Mouse (Mus musculus) kidney, adult 18-20 months (tissue): Measurements from ENCODE around the gene Dmac2.
A peak's percentile ranks its signal among the peaks of the same experiment; 100 is the strongest.

Experiments used
- DNase-seq: peaks from one replicate; pipeline ENCODE4 v3.0.0; 2021

Gene Dmac2

DNA sequence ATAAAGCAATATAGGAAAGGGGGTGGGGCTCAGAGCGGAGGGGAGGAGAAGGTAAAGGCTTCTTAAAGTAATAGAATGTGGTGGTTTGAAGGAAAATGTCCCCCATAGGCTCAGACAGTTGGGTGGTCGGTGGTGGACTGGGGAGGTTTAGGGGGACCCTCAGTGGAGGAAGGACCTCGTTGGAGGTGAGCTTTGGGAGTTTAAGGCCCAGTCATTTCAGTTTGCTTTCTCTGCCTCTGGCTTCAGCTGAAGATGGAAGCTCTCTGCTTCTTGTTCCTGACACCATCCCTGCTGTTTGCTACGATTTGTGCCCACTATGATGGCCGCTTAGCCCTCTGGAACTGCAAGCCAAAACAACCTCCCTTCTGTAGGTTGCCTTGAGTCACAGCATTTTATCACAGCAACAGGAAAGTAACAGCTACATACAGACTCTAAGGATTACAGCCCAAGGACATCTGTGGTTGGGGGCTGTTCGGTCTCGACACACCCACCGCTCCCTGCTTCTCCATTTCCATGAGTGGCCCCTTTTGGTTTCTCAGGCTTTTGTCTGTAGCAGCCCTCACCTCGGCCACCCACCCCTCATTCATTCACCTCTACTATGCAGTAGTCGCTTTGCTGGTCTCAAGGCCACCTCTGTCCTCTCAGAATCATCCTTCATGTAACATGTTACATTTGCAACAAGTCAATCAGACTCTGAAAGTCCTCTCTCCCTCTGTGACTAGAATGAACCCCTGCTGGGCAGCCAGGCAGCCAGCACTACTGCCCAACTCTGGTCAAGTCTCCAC lies 1.6 kb upstream of the Dmac2 start:
- DNase-seq: no peak

DNA sequence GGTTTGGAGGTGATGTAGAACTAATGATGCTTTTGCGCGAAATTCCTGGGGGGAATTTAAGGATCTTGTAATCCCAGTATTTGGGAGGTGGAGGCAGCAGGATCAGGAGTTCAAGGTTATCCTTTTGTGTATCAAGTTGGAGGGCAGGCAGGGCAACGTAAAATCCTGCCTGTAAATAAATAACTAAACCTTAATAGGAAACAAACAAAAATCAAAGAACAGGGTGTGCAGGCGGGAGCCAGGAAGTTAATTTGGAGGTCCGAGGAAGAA lies 443 bp downstream of the Dmac2 start:
- no peak for DNase-seq

DNA sequence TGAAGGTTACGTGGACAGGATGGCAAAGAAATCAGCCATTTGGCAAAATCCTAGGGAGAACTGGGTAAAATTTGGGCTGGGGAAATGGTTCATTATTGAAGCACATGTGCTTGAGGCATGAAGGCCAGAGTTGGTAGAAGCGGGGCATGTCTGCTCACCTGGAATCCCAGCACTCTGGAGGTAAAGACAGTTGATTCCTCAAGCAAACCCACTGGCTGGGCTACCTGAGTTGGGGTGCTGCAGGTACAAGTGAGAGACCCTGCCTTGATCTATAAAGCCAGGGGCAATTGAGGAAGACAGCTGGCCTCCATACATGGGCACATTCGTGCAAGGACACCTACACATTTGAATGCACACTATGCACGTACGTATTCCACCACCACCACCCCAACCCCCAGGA lies 887 bp downstream of the Dmac2 start:
- no peak for DNase-seq

DNA sequence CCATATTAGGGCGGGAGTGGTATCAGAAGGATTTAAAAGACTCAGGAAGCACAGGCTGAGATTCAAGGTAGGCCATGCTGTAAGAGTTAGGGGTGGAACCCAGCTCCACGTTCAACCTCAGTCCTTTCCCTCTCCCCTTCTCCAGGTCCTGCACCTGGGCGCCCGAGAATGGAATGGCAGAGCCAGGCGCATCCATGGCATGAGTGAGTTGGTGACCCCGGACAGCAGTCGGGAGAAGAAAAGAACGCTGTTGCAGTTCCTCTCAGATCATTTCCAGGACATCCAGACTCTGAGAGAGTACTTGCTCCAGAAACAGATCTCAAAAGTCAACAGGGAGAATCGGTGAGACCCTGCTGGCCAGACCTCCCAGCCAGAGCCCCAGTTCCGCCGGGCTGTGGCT lies 1.5 kb downstream of the Dmac2 start:
- no peak for DNase-seq

DNA sequence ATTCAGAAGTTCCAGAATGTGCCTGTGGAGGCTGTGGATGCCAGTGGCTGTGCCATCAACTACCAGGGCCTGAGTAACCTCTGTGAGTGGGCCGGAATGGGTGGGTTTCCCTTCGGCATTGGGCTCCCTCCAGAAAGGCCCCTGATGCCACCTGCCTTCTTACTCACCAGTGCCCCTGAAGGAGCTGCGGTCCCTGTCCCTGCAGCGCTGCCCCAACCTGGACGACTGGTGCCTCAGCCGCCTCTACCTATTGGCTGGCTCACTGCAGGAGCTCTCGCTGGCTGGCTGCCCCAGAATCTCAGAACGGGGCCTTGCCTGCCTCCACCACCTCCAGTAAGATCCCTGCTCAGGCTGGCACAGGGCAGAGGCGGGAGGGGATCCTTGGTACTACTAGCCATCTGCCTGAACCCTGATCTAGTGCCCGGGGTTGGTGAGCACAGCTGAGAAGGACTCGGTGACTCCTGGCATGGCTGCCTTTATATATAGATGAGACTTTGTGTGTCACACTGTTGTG lies 4.7 kb downstream of the Dmac2 start:
- no peak for DNase-seq

DNA sequence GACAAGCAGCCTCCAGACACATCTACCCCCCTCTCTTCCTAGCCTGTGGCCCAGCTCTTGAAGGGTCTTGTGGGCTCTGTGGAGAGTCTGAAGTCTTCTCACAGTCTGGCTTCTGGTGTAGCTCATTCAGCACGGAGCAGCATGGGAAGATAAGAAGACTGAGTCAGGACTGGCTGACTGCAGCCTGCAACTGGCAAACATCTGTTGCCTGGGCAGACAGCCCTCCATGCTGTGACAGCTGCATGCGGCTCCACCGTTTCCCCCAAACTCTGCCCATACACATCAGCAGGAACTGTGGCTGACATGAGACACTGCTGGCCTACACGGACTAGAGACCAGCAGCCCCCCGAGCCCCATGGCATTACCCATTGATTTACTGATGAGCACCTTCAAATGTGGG lies 5.6 kb downstream of the Dmac2 start:
- DNase-seq: no peak

DNA sequence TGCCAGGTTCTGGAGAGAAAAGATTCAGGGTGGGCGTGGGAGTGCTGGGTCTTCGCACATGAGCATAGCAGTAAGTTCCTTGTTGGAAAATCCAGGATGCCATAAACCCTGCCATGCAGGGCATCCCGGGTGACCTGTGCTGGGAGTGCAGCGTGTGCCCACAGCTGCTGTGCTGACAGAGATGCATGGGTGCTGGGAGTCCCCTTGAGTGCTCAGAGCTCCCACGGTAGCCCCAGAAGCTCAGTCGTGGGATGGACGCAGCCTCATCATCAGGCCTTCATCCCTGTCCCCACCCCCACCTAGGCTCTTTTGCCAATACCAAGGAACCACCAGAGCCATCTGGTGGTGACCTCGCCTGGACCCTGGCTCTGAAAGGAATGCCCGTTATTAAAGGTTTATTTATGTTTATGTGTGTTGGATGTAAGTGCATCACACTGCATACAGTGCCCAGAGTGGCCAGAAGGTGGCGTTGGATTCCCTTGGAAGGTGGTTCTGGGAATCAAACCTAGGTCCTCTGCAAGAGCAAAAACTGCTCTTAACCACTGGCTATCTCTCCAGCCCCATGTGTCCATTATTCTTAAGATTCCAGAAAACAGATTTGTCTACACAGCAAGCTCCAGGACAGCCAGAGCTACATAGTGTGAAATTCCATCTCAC lies 6.5 kb downstream of the Dmac2 start:
- peak; percentile 51 for DNase-seq

DNA sequence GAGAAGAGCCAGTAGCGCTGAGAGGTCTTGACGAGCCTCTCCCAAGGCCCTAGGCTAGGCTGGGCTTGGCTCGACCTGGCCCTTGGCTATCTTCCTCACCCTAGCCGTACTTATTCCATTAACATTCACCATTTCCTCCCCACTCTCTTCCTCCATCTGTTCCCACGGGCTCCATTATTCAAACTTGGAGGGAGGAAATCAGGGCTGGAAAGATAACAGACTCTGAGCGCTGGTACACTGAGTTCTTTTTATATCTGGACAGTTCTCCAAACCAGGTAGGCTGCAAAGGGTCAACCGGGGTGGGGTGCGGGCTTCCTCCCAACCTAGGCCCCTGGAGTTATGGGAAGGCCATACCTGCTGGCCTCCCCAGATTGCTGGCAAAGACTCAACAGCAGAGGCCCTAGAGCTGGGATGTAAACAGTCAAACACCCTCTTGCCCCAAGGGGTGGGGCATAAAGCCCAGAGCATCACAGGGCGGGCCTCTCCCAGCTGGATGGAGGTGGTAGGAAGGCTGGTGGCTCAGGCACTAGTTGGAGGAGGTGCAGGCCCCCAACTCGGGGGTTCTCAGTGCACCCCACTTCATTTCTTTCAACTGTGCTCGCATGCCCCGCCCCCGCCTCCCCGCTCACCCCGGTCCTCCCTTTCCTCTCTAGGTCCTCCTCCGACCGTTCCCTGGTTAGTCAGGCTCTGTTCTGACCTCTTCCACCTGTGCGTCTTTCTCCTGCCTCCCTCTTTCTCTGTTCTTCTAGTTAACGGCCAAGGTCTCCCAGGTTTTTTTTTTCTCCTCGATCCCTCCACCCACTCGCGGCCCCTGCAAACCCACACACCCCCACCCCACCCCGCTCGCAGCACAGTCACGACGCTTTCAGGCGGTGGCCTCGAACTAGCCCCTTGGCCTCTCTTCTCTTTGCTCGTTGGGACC lies 7.6 kb downstream of the Dmac2 start, which contains the start of gene B3gnt8:
Gene B3gnt8 (plus strand): TSS at position 146 of the 922 bp plus-strand sequence.
- DNase-seq: peak; percentile 49

DNA sequence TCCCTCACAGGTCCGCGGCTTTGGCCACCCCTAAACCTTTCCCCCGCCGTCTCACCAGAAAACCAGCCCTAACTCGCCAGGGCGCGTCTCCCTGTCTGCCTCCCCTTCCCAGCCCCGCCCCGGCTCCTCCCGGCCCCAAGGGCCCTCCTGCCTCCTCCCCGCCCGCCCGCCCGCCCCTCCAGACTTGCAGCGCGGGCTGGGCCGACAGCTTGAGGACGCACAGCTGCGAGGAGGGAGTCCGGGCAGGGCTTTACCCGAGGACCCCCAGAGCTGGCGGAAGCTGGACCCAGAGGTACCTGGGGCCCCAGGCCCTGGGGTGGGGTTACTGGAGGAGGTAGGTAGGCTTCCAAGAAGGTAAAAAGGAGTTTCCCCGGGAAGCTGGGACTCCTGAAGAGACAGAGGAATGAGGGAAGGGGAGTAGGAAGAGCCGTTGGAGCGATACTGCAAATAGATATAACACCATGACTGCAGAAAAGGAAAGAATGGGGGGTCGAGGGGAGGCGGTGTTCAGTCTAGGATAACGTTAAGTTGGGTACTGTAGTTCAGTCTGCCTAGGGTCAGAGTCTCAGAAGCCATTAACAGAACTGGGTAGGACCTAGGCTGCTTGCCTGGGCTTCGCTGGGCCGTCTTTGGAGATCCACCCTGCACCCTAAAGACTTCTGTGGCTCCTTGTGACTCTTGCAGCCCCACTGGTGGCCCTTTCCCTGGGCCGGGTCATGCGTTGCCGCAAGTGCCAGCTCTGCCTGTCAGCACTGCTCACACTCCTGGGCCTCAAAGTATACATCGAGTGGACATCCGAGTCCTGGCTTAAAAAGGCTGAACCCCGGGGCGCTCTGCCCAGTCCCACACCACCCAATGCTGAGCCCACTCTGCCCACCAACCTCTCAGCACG lies 8.5 kb downstream of the Dmac2 start:
- DNase-seq: peak; percentile 70

DNA sequence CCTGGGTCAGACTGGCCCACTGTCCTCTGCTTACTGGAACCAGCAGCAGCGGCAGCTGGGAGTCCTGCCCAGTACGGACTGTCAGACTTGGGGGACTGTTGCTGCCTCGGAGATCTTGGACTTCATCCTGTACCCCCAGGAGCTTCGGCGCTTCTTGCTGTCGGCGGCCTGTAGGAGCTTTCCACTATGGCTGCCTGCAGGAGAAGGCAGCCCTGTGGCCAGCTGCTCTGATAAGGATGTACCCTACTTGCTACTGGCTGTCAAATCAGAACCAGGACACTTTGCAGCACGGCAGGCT lies 9.1 kb downstream of the Dmac2 start:
- peak; percentile 28 for DNase-seq

DNA sequence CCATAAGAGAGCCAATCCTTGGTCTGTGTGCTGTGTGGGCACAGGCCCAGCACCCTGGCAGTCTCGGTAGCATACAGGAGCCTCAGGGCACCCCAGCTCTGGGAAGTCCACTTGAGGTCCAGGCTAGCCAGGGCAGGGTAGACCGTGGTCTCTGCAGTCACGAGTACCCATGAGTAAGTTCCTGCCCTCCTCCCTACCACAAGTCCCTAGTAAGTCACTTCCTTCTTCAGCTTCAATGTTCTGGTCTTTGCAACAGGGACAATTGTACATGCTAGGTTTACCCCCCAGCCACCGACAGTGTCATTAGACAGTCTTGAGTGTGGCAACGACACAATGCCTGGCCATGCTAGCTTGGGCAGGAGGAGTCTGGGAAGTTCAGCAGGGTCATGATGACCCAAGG lies 13.5 kb downstream of the Dmac2 start:
- no peak for DNase-seq

DNA sequence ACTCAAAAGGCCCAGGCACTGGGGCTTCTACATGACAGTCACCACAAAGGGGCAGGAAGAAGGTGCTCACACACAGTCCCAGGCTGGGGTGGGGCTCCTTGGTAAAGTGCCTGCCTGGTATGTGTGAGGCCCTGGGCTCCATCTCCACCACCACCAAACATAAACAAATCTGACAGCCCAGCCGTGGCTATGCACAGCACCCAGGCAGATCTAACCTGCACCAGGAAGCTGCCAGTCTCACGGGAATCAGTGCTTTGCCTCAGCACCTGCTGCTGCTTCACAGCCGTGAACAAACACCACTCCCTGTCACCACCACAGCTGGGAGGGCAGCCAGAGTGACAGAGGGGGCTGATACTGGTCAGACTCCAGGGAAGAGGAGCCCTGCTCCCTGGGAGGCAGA lies 17.2 kb downstream of the Dmac2 start:
- no peak for DNase-seq

DNA sequence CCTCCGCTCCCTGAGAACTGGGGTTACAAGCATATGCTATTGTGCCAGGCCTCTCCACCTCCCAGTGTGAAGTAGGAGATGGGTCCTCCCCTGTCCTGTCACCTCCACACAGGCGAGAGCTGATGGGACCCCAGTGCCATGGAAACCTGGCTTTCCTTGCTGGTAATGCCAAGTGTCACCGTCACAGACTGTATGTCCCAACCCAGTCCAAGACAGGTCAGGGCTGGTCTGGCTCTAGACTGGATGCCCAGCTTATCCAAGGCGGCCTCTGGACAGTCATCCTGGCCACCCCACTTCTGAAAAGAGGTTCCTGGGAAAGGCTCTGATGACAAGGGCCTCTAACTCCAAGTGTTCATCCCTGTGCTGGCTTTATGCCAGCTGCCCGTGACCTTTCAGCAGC lies 17.9 kb downstream of the Dmac2 start:
- DNase-seq: no peak

DNA sequence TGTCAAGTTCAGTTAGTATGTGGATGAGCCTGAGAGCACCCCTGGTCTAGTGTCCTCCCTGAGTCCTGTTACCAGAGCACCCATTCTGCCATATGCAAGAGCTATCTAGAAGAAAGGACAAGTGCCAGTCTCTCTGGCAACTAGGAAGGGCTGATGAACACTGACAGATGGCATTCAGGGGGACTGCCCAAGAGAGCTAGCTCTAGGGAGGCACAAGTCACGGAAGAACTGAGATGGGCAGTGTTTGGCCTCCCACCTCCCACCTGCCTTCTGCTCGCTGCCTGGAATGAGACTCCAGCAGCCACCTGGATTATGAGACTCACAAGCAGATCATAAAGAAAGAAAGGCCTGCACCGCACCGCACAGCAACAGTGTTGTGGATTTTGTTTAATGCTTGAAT lies 20.5 kb downstream of the Dmac2 start:
- no peak for DNase-seq

DNA sequence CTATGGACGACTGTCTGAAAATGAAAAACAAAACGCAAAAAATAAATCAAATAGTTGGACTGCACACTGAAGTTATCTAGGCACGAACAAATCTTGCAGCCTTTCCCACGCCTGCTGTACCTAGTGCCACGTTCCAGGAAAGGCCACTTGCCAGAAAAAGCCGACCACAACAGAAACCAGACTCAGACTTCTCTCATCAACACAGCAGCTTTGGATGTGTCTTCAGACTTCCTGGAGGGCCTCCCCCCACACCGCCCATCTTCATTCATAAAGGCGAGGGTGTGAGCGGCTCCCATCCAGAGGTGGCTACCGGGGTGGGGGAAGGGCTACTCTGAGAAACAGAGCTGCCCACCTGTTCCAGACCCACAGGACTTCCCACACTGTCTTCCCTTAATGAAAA lies 24.9 kb downstream of the Dmac2 start:
- no peak for DNase-seq

DNA sequence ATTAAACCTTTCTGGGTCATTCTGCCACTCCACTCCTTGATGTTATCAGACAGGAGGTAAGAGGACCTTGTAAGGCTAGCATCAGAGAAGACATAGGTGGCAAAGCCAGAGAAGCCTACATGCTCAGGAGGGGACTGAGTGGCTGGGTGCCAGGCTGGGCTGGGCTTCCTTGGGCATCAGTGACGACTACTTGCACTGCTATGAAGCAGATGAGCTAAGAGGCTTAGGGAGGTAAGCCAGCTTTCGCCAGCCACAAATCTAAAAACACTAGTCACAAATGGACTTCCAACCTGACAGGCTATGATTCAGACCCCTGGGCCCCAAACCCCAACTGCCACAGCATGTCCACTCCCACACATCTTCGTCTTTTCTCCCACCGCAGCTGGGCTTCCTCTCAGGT lies 25.4 kb downstream of the Dmac2 start:
- no peak for DNase-seq

DNA sequence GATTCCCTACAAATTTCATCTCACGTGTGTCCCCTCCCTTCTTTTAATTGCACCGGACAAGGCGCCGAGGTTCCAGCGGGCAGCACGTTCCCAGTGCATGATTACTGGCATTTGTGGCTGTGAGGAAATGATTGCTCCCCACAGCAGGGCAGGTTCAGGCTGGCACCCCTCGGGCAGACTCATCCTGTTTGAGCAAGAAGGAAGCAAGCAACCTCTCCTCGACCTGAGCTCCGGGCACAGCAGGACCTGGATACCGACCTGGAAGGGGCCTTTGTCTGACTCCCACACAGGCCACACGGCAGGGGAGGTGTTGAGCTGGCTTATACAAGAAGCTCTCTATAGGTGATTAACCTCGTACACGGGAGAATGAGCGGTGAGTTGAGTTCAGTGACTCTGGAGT lies 25.9 kb downstream of the Dmac2 start:
- peak; percentile 26 for DNase-seq

DNA sequence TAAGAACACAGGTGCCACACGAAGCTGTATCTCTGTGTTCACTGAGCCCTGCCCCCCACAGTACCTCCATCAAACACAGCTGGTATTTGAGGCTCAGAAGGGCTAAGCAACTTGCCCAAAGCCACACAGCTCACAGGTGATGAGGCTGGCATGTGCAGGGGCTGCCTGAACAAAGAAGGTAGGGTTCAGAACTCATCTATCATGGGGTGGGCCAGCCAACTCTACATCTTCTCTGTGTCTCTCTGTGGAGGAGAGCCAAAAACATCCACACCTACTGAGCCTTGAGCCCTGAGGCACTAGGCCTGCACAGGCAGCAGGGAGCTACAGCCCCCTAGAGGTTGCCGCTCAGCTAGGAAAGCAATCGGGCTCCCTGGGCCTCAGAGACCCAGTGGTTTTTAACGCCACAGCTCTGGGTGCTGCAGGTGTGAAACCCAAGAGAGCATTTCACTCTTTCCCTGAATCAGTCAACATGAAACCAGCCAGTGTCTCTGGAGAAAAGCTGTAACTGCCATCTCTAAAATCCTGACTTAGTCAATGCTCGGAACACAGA lies 28.4 kb downstream of the Dmac2 start:
- DNase-seq: no peak

DNA sequence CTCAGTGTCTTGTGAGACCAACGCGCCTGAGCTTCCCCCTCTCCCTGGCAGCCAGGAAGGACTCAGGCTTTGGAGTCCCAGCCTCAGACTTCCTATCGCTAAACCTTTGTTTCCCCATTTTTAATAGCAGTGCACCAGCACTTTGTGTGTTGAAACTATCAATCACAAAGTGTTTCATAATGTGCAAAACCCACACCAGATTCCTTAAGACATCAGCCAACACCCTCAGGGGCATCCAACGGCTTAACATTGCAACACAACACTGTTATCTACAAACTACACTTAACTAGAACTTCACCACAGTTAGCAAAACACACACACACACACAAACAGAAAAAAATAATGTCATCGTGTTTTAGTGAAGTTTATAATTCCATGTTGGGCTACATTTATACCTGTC lies 30.6 kb downstream of the Dmac2 start:
- no peak for DNase-seq

DNA sequence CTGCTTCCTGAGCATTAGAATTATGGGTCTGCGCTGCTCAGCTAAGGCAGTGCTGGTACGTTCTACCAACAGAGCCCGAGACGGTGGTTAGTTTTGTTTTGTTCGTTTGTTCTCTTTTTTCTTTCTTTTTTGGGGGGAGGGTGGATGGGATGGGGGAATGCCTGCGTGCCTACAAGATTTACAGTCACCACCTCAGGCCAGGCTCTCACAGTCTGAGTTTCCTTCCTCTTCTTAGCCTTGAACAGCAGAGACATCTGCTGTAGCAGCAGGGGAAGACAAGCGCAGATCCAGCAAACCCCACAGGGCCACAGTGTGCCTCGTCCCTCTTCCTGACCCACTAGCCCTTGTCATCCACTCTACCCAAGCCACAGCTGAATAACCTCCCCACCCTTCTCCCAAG lies 32.1 kb downstream of the Dmac2 start:
- DNase-seq: no peak

DNA sequence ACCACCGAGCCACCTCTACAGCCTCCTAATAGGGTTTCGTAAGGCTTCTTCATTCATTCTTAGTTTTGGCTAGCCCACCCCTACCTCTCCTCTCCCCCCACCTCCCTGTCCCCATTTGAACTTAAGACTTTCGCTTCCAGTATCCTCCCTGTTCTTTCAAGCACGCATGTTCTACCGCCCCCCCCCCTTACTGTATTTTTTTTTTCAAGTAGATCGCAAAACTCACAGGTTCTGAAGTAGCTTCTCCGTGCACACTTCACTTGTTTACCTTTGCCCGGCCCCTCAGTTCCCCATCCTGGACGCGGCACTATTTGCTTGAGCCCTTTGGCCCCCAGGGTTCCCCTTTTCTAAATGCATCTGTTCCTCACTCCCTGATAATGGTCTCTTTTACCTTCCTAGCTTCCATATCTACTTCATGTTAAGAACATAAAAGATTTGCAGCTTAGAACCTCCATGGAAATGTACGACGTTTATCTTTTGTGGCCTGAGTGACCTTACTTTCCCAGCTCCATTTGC lies 33.1 kb downstream of the Dmac2 start:
- no peak for DNase-seq
